Mouse (Mus musculus) induced T-regulatory cell, adult 2 months (primary cell): Measurements from ENCODE around the gene Uck1.

Source experiments
- DNase-seq: peaks from one replicate; pipeline ENCODE4 v3.0.0-alpha.2; 2012; ENCODE audit warnings: low read depth

Gene Uck1

GRCm38 (mm10) chr2:32258887-32259533 lies 949 bp downstream of the Uck1 start:
- DNase-seq = peak; percentile 25

- DNase-seq = no peak
These were observed 3.7 kb downstream of the Uck1 start for GRCm38 (mm10) chr2:32256273-32256672.

- DNase-seq = no peak
These were observed 5.4 kb downstream of the Uck1 start for GRCm38 (mm10) chr2:32254563-32254962.

- no peak for DNase-seq
These were observed 6.6 kb downstream of the Uck1 start for GRCm38 (mm10) chr2:32253352-32253751.

- no peak for DNase-seq
These were observed 7.3 kb downstream of the Uck1 start for GRCm38 (mm10) chr2:32252658-32253057.

GRCm38 (mm10) chr2:32251791-32252527 lies 8.0 kb downstream of the Uck1 start:
- DNase-seq = no peak

GRCm38 (mm10) chr2:32248377-32249361 lies 11.3 kb downstream of the Uck1 start:
- no peak for DNase-seq

GRCm38 (mm10) chr2:32246741-32247140 lies 13.2 kb downstream of the Uck1 start:
- DNase-seq = no peak

- no peak for DNase-seq
These were observed 17.0 kb downstream of the Uck1 start for GRCm38 (mm10) chr2:32242986-32243385.

GRCm38 (mm10) chr2:32240591-32240990 lies 19.4 kb downstream of the Uck1 start:
- DNase-seq = no peak

- no peak for DNase-seq
These were observed 21.1 kb downstream of the Uck1 start for GRCm38 (mm10) chr2:32238708-32239435.

- DNase-seq = no peak
These were observed 22.4 kb downstream of the Uck1 start for GRCm38 (mm10) chr2:32237571-32237970.

GRCm38 (mm10) chr2:32236760-32237487 lies 23.0 kb downstream of the Uck1 start:
- peak; percentile 78 for DNase-seq

GRCm38 (mm10) chr2:32235886-32236759 lies 23.8 kb downstream of the Uck1 start, which contains the start of gene Pomt1:
Gene Pomt1, plus strand, starts transcription at chr2:32236590.
- DNase-seq = peak; percentile 96

- peak; percentile 43 for DNase-seq
These were observed 24.5 kb downstream of the Uck1 start for GRCm38 (mm10) chr2:32235433-32235832.

GRCm38 (mm10) chr2:32222057-32222456 lies 37.9 kb downstream of the Uck1 start:
- no peak for DNase-seq

GRCm38 (mm10) chr2:32221577-32221976 lies 38.4 kb downstream of the Uck1 start:
- no peak for DNase-seq

GRCm38 (mm10) chr2:32220969-32221368 lies 39.0 kb downstream of the Uck1 start:
- no peak for DNase-seq

- DNase-seq = no peak
These were observed 39.9 kb downstream of the Uck1 start for GRCm38 (mm10) chr2:32220021-32220420.

GRCm38 (mm10) chr2:32219501-32219900 lies 40.5 kb downstream of the Uck1 start:
- no peak for DNase-seq
